Mouse (Mus musculus) CH12.LX (cell line): ENCODE measurements around the gene Ints3. TPM values are rescaled to one million over a fixed set of nuclear protein-coding genes. Genes with fewer than 3 reads are reported as not detected.

Experiments
- DNase-seq: peaks from one replicate; pipeline ENCODE4 v3.0.0-alpha.2; 2013; ENCODE audit errors: extremely low read depth
- H3K27ac ChIP-seq: 2 replicates; pipeline ENCODE4 v1.5.1; 2012; ENCODE audit warnings: low read depth, mild to moderate bottlenecking, control low read depth, moderate library complexity; ENCODE audit not compliant: insufficient read depth
- H3K27me3 ChIP-seq: replicated peaks from 2 replicates; pipeline ENCODE3; 2012; ENCODE audit warnings: inconsistent platforms
- H3K36me3 ChIP-seq, 2 experiments: replicated peaks in 1 of 2; 2 replicates each; pipeline versions ENCODE3 to v1.6.1; 2012; ENCODE audit warnings: inconsistent platforms in 1 of 2, low read length in 1 of 2, mild to moderate bottlenecking in 1 of 2, mixed read lengths in 1 of 2, moderate library complexity in 1 of 2; ENCODE audit not compliant: control insufficient read depth in 1 of 2, insufficient read depth in 1 of 2
- H3K4me1 ChIP-seq, 2 experiments: 2 replicates each; pipeline ENCODE4 v1.6.1; 2012; ENCODE audit warnings: inconsistent platforms in 1 of 2, moderate library complexity in 1 of 2; ENCODE audit not compliant: insufficient read depth in 2 of 2, control insufficient read depth in 1 of 2
- H3K4me2 ChIP-seq: 2 replicates; pipeline ENCODE4 v1.6.1; 2012; ENCODE audit warnings: low read depth, mild to moderate bottlenecking, control low read depth; ENCODE audit not compliant: poor library complexity, insufficient read depth, severe bottlenecking
- H3K4me3 ChIP-seq, 3 experiments: fragments of 150-350 bp in 1 of 3; sonication (generic) in 1 of 3; replicated peaks in 1 of 3; 2 replicates each; pipeline versions ENCODE3 to v1.5.1; 2011 to 2012; ENCODE audit warnings: low read depth in 2 of 3, low read length in 2 of 3, mild to moderate bottlenecking in 2 of 3, moderate library complexity in 2 of 3, control low read depth in 1 of 3, improper control_type of control experiment in 1 of 3, inconsistent platforms in 1 of 3, mixed read lengths in 1 of 3; ENCODE audit not compliant: poor library complexity in 1 of 3
- H3K79me2 ChIP-seq: replicated peaks from 2 replicates; pipeline ENCODE4 v1.6.1; 2012; ENCODE audit warnings: mild to moderate bottlenecking, moderate library complexity; ENCODE audit not compliant: control insufficient read depth, poor library complexity, insufficient read depth, severe bottlenecking; ENCODE audit errors: extremely low read depth
- H3K9ac ChIP-seq: 2 replicates; pipeline ENCODE4 v1.6.1; 2012; ENCODE audit warnings: low read depth, mild to moderate bottlenecking, control low read depth, moderate library complexity; ENCODE audit not compliant: insufficient read depth
- H3K9me3 ChIP-seq: replicated peaks from 2 replicates; pipeline ENCODE3; 2012; ENCODE audit warnings: low read length, inconsistent platforms, mixed read lengths
- BHLHE40 ChIP-seq: IDR thresholded peaks from 2 replicates; pipeline ENCODE4 v1.6.1; 2011; ENCODE audit warnings: mild to moderate bottlenecking, low read depth, low read length, improper control_type of control experiment
- CHD1 ChIP-seq: IDR thresholded peaks from 2 replicates; pipeline ENCODE4 v1.6.1; 2012; ENCODE audit warnings: low read depth, low read length, improper control_type of control experiment, inconsistent platforms
- CHD2 ChIP-seq: IDR thresholded peaks from 2 replicates; pipeline ENCODE4 v1.6.1; 2011; ENCODE audit warnings: low read length, improper control_type of control experiment
- CTCF ChIP-seq, 2 experiments: IDR thresholded peaks in 1 of 2; conservative IDR thresholded peaks in 1 of 2; 2 replicates each; pipeline ENCODE4 v1.5.1; 2011 to 2012; ENCODE audit warnings: low read depth in 2 of 2, low read length in 2 of 2, improper control_type of control experiment in 1 of 2, inconsistent platforms in 1 of 2, mild to moderate bottlenecking in 1 of 2, moderate library complexity in 1 of 2
- E2F4 ChIP-seq: IDR thresholded peaks from 2 replicates; pipeline ENCODE4 v1.6.1; 2011; ENCODE audit warnings: low read depth, low read length, improper control_type of control experiment; ENCODE audit not compliant: insufficient replicate concordance
- ELF1 ChIP-seq: IDR thresholded peaks from 2 replicates; pipeline ENCODE4 v1.6.1; 2014; ENCODE audit warnings: low read depth, mild to moderate bottlenecking, inconsistent platforms, low read length, improper control_type of control experiment
- EP300 ChIP-seq: IDR thresholded peaks from 2 replicates; pipeline ENCODE4 v1.6.1; 2011; ENCODE audit warnings: low read length, improper control_type of control experiment
- ETS1 ChIP-seq: conservative IDR thresholded peaks from 2 replicates; pipeline ENCODE4 v1.6.1; 2012; ENCODE audit warnings: low read depth, mild to moderate bottlenecking, inconsistent platforms, low read length, improper control_type of control experiment, moderate library complexity
- GABPA ChIP-seq: IDR thresholded peaks from 2 replicates; pipeline ENCODE4 v1.6.1; 2012; ENCODE audit warnings: low read depth, low read length, improper control_type of control experiment, inconsistent platforms; ENCODE audit not compliant: insufficient replicate concordance
- HCFC1 ChIP-seq: IDR thresholded peaks from 2 replicates; pipeline ENCODE4 v1.6.1; 2012; ENCODE audit warnings: low read depth, mild to moderate bottlenecking, inconsistent platforms, low read length, improper control_type of control experiment
- IRF4 ChIP-seq: IDR thresholded peaks from 2 replicates; pipeline ENCODE4 v1.6.1; 2014; ENCODE audit warnings: low read depth, mild to moderate bottlenecking, inconsistent platforms, low read length, improper control_type of control experiment
- JUN ChIP-seq: IDR thresholded peaks from 2 replicates; pipeline ENCODE4 v1.6.1; 2011; ENCODE audit warnings: low read depth, mild to moderate bottlenecking, low read length, improper control_type of control experiment, moderate library complexity; ENCODE audit not compliant: insufficient read depth
- JUND ChIP-seq: conservative IDR thresholded peaks from 2 replicates; pipeline ENCODE4 v1.6.1; 2011; ENCODE audit warnings: low read depth, low read length, improper control_type of control experiment
- KAT2A ChIP-seq: IDR thresholded peaks from 2 replicates; pipeline ENCODE4 v1.6.1; 2012; ENCODE audit warnings: low read length, improper control_type of control experiment, inconsistent platforms; ENCODE audit not compliant: insufficient replicate concordance
- MAFK ChIP-seq: IDR thresholded peaks from 2 replicates; pipeline ENCODE4 v1.6.1; 2011; ENCODE audit warnings: low read length, improper control_type of control experiment; ENCODE audit not compliant: insufficient replicate concordance
- MAX ChIP-seq: IDR thresholded peaks from 2 replicates; pipeline ENCODE4 v1.6.1; 2011; ENCODE audit warnings: low read length, improper control_type of control experiment
- MAZ ChIP-seq: IDR thresholded peaks from 2 replicates; pipeline ENCODE4 v1.6.1; 2012; ENCODE audit warnings: low read depth, mild to moderate bottlenecking, inconsistent platforms, low read length, improper control_type of control experiment, moderate library complexity
- MEF2A ChIP-seq: IDR thresholded peaks from 2 replicates; pipeline ENCODE4 v1.6.1; 2014; ENCODE audit warnings: low read depth, mild to moderate bottlenecking, inconsistent platforms, low read length, improper control_type of control experiment, borderline replicate concordance
- MXI1 ChIP-seq: IDR thresholded peaks from 2 replicates; pipeline ENCODE4 v1.6.1; 2011; ENCODE audit warnings: mild to moderate bottlenecking, low read depth, low read length, improper control_type of control experiment
- MYC ChIP-seq: IDR thresholded peaks from 2 replicates; pipeline ENCODE4 v1.6.1; 2011; ENCODE audit warnings: low read depth, mild to moderate bottlenecking, improper control_type of control experiment, low read length
- NELFE ChIP-seq: IDR thresholded peaks from 2 replicates; pipeline ENCODE4 v1.6.1; 2011; ENCODE audit warnings: low read depth, low read length, improper control_type of control experiment
- NRF1 ChIP-seq: IDR thresholded peaks from 2 replicates; pipeline ENCODE4 v1.6.1; 2014; ENCODE audit warnings: low read depth, mild to moderate bottlenecking, inconsistent platforms, low read length, improper control_type of control experiment, moderate library complexity
- PAX5 ChIP-seq: IDR thresholded peaks from 2 replicates; pipeline ENCODE4 v1.6.1; 2012; ENCODE audit warnings: low read length, inconsistent platforms, mixed read lengths
- POLR2A ChIP-seq: IDR thresholded peaks from 2 replicates; pipeline ENCODE4 v1.6.1; 2011; ENCODE audit warnings: low read depth, mild to moderate bottlenecking, improper control_type of control experiment, low read length
- POLR2AphosphoS2 ChIP-seq: IDR thresholded peaks from 2 replicates; pipeline ENCODE4 v1.6.1; 2011; ENCODE audit warnings: low read depth, low read length, improper control_type of control experiment
- RAD21 ChIP-seq: IDR thresholded peaks from 2 replicates; pipeline ENCODE4 v1.6.1; 2011; ENCODE audit warnings: low read depth, mild to moderate bottlenecking, low read length, improper control_type of control experiment, moderate library complexity
- RCOR1 ChIP-seq: conservative IDR thresholded peaks from 2 replicates; pipeline ENCODE4 v1.6.1; 2012; ENCODE audit warnings: low read depth, mild to moderate bottlenecking, inconsistent platforms, low read length, improper control_type of control experiment
- SIN3A ChIP-seq: IDR thresholded peaks from 2 replicates; pipeline ENCODE4 v1.6.1; 2012; ENCODE audit warnings: low read length, improper control_type of control experiment, inconsistent platforms
- SMC3 ChIP-seq: IDR thresholded peaks from 2 replicates; pipeline ENCODE4 v1.6.1; 2011; ENCODE audit warnings: low read depth, low read length, improper control_type of control experiment
- TBP ChIP-seq: conservative IDR thresholded peaks from 2 replicates; pipeline ENCODE4 v1.6.1; 2011; ENCODE audit warnings: low read depth, low read length, improper control_type of control experiment
- TCF12 ChIP-seq: IDR thresholded peaks from 2 replicates; pipeline ENCODE4 v1.6.1; 2014; ENCODE audit warnings: low read depth, mild to moderate bottlenecking, inconsistent platforms, low read length, improper control_type of control experiment
- UBTF ChIP-seq: IDR thresholded peaks from 2 replicates; pipeline ENCODE4 v1.6.1; 2012; ENCODE audit warnings: low read depth, mild to moderate bottlenecking, inconsistent platforms, low read length, improper control_type of control experiment, moderate library complexity
- USF1 ChIP-seq: IDR thresholded peaks from 2 replicates; pipeline ENCODE4 v1.6.1; 2014; ENCODE audit warnings: low read depth, mild to moderate bottlenecking, inconsistent platforms, low read length, improper control_type of control experiment
- USF2 ChIP-seq: conservative IDR thresholded peaks from 2 replicates; pipeline ENCODE4 v1.6.1; 2011; ENCODE audit warnings: low read depth, low read length, improper control_type of control experiment
- ZC3H11A ChIP-seq: IDR thresholded peaks from 2 replicates; pipeline ENCODE4 v1.6.1; 2012; ENCODE audit warnings: low read depth, mild to moderate bottlenecking, inconsistent platforms, low read length, improper control_type of control experiment
- ZKSCAN1 ChIP-seq: IDR thresholded peaks from 2 replicates; pipeline ENCODE4 v1.6.1; 2012; ENCODE audit warnings: low read depth, inconsistent platforms, low read length, improper control_type of control experiment, borderline replicate concordance
- ZMIZ1 ChIP-seq: IDR thresholded peaks from 2 replicates; pipeline ENCODE4 v1.6.1; 2012; ENCODE audit warnings: low read depth, mild to moderate bottlenecking, inconsistent platforms, low read length, improper control_type of control experiment
- ZNF384 ChIP-seq: IDR thresholded peaks from 2 replicates; pipeline ENCODE4 v1.6.1; 2012; ENCODE audit warnings: low read depth, low read length, improper control_type of control experiment, inconsistent platforms
- dilution Hi-C: fragments of 300-500 bp; cut with MboI; formaldehyde crosslinking; loops from 2 replicates; pipeline ENCODE4 v1.14.3; 2020; ENCODE audit warnings: low sequenced_read_pairs; ENCODE audit not compliant: extremely low pct_unique_long_range_greater_than_20kb, extremely low pct_ligation_motif_present
- in situ Hi-C: fragments of 300-500 bp; cut with MboI; formaldehyde crosslinking; loops from 3 replicates; pipeline ENCODE4 v1.14.3; 2019; ENCODE audit warnings: low sequenced_read_pairs, low pct_ligation_motif_present, low pct_unique_long_range_greater_than_20kb, mixed read lengths
- polyA plus RNA-seq: library from polyadenylated mRNA; unstranded; fragments of >175 nt; gene quantifications from 2 replicates; pipeline ENCODE4 v1.2.1, GENCODE M21; 2012; ENCODE audit warnings: low read depth; ENCODE audit not compliant: insufficient read length
- total RNA-seq, 2 experiments: library from RNA; depleted of rRNA; stranded (reverse); fragments of 300-350 nt in 1 of 2; fragments of >200 nt in 1 of 2; gene quantifications; 2 replicates each; pipeline ENCODE4 v1.2.3; 2012 to 2014

The Ints3 gene
- total RNA-seq (2012; rRNA removed) (30.7 and 36.5 TPM in 2 replicates), total RNA-seq (2014; rRNA removed) (20.3 and 20.5 TPM in 2 replicates), polyA plus RNA-seq (37.9 and 45.9 TPM in 2 replicates)

DNA sequence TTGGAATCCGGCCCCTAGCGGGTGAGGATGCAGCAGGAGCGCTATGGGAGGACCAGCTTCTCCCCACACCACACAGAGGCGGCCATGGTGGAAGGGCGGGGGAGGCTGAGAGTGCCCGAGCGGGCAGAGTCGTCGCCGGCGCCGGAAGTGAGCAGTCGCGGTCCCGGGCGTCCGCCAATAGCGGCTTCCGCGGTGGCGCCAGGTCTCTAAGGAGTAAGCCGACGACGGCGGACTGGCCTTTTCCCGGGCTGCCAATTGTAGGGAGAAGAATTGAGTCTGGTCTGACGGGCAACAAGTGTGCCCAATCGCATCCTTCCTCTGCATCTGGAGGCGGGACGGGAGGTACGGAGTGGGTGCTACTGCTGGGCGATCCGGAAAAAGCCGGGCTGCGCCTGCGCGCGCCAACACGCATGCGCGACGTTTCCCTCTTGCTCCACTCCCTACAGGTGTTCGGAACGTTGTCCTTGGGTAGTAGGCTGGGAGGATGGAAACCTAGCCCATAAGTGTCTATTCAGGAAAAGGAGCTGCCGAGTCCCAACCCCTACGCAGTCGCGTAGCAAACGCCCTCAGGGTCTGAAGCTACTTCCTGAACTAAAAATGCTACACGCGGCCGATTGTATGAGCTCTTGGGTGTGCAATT is at the start of gene Ints3:
Gene Ints3 (minus strand): TSS at position 242 of the 640 bp plus-strand sequence.
- in situ Hi-C loops (no loop called here), dilution Hi-C loops (no loop called here)
- peak within 1 kb of the TSS; percentile 71 to 94 (median 91) for H3K4me3 ChIP-seq
- peak within 1 kb of the TSS; percentile 88 for H3K9ac ChIP-seq
- H3K27me3 ChIP-seq, result no peaks in the 10 kb centered on the region
- peaks cover 0 to 11% of the 10 kb centered on the region in 2 experiments for H3K36me3 ChIP-seq
- TF ChIP-seq IRF4, result peak; percentile 50; the same call in 1 of the 2 replicates
- TF ChIP-seq MEF2A, result peak; percentile 23
- peak; percentile 95 for TF ChIP-seq NELFE
- TF ChIP-seq HCFC1, result peak; percentile 77
- TF ChIP-seq NRF1, result peak; percentile 100
- no peak for TF ChIP-seq ZKSCAN1
- peak; percentile 93 for TF ChIP-seq POLR2A
- peak; percentile 89 for TF ChIP-seq ZMIZ1
- peak; percentile 95 for TF ChIP-seq ELF1
- no peak; the same call in 1 of the 2 replicates for TF ChIP-seq MXI1
- peak; percentile 85; the same call in 1 of the 2 replicates for TF ChIP-seq E2F4
- TF ChIP-seq RCOR1, result no peak
- peak; percentile 93 for TF ChIP-seq POLR2AphosphoS2
- TF ChIP-seq ZNF384, result no peak
- no peak for TF ChIP-seq UBTF
- TF ChIP-seq SIN3A, result no peak; the same call in 1 of the 2 replicates
- no peak for TF ChIP-seq CHD1
- peak; percentile 87 for TF ChIP-seq TCF12
- peak; percentile 97 for TF ChIP-seq MAZ
- TF ChIP-seq BHLHE40, result no peak
- TF ChIP-seq TBP, result peak; percentile 72
- peak; percentile 32; the same call in 1 of the 2 replicates for TF ChIP-seq MAX
- TF ChIP-seq CHD2, result peak; percentile 62
- TF ChIP-seq MAFK, result 0 out of 2 replicates have a peak, but pooled peaks have one; percentile 12
- no peak for TF ChIP-seq JUN
- TF ChIP-seq JUND, result no peak
- TF ChIP-seq KAT2A, result peak; percentile 77; the same call in 1 of the 2 replicates
- no peak for TF ChIP-seq PAX5
- TF ChIP-seq EP300, result no peak
- no peak for TF ChIP-seq CTCF (conservative IDR thresholded peaks at IDR 0.05 in 1 of 2, IDR thresholded peaks at IDR 0.05 in 1 of 2; ENCODE audit: low read depth in 2 of 2, low read length in 2 of 2)
- TF ChIP-seq RAD21, result no peak
- no peak for TF ChIP-seq USF1
- TF ChIP-seq MYC, result peak; percentile 81; the same call in 1 of the 2 replicates
- TF ChIP-seq USF2, result no peak
- TF ChIP-seq ZC3H11A, result no peak
- no peak for TF ChIP-seq ETS1
- TF ChIP-seq SMC3, result no peak
- TF ChIP-seq GABPA, result no peak
- H3K4me1 ChIP-seq, result peaks cover 8 to 40% of the 10 kb centered on the region in 2 experiments
- DNase-seq, result peak; percentile 99
- peak within 1 kb of the TSS; percentile 65 for H3K27ac ChIP-seq
- peaks cover 18% of the 10 kb centered on the region for H3K79me2 ChIP-seq
- no peaks in the 10 kb centered on the region for H3K9me3 ChIP-seq
- peak within 1 kb of the TSS; percentile 85 for H3K4me2 ChIP-seq
